Mouse (Mus musculus): ENCODE data around the gene Slc30a1. TPM values are rescaled to one million over a fixed set of nuclear protein-coding genes. Genes with fewer than 3 reads are reported as not detected.

Slc30a1 gene
- polyA plus RNA-seq, 1 experiment from 2014 or later, result 2.1 TPM

DNA sequence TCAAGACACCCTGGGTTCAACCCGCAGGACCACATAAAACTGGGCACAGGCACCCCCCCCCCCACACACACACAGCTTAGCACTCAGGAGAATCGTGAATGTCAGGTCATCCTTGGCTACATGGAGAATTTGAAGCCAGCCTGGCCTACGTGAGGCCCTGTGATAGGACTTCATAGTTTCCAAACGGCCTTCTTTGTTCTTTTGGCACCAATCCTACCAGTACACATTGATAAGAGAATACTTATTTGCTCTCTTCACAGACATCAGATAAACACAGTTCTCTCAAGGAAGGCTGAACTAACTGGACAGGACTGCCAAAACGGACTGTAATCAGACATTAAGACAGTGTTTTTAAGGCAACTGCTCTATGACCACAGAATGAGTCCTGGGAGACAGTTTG is 22.9 kb upstream of the Slc30a1 start:
- Histone ChIP-seq H3K27me3 (ENCODE audit: control insufficient read depth, insufficient read depth, low read length) (no peaks in the 10 kb centered on the region), H3K9ac (ENCODE audit: low read length) (no peak overlapping the region), H3K4me3 (ENCODE audit: low read depth, low read length) (no peak overlapping the region), H3K4me1 (ENCODE audit: control insufficient read depth, insufficient read depth, low read length) (no peaks in the 10 kb centered on the region), H3K9me3 (ENCODE audit: control insufficient read depth, low read length) (no peaks in the 10 kb centered on the region), H3K4me2 (ENCODE audit: low read depth) (no peak overlapping the region), H3K27ac (ENCODE audit: low read depth, low read length) (no peak overlapping the region), H3K36me3 (ENCODE audit: control insufficient read depth, insufficient read depth, low read length) (no peaks in the 10 kb centered on the region)
- WGBS, result 81% methylated on average over 5 of the region's 5 CpGs
- DNase-seq (ENCODE audit: low spot score) (no peak), ATAC-seq (ENCODE audit: insufficient read depth, low FRiP score, low TSS enrichment) (no peak)

DNA sequence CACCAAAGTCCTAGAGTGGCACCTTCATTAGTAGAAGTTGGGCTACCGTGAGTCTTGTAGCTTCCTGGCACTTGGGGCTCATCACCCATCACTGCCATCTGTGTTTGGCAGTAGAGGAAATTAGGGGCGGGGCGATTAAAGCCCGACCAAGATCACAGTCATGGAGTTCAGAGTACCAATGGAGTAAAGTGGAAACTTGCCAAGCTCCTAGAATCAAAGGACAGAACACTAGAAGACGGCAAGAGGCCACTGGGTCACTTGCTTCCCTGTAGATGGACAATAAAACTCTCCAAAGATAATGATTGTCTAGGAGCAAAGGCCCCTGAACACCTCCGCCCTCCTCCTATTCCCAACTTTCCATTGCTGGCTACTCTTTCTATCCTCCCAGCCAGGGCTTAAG is 14.7 kb upstream of the Slc30a1 start:
- H3K9me3 ChIP-seq (ENCODE audit: control insufficient read depth, low read length), result no peaks in the 10 kb centered on the region
- no peak overlapping the region for H3K27ac ChIP-seq (ENCODE audit: low read depth, low read length)
- no peak overlapping the region for H3K9ac ChIP-seq (ENCODE audit: low read length)
- no peaks in the 10 kb centered on the region for H3K36me3 ChIP-seq (ENCODE audit: control insufficient read depth, insufficient read depth, low read length)
- H3K4me3 ChIP-seq (ENCODE audit: low read depth, low read length), result no peak overlapping the region
- 78% methylated on average over 6 of the region's 6 CpGs for WGBS
- H3K4me2 ChIP-seq (ENCODE audit: low read depth), result no peak overlapping the region
- DNase-seq (ENCODE audit: low spot score) (no peak), ATAC-seq (ENCODE audit: insufficient read depth, low FRiP score, low TSS enrichment) (no peak)
- no peaks in the 10 kb centered on the region for H3K4me1 ChIP-seq (ENCODE audit: control insufficient read depth, insufficient read depth, low read length)
- H3K27me3 ChIP-seq (ENCODE audit: control insufficient read depth, insufficient read depth, low read length), result no peaks in the 10 kb centered on the region

DNA sequence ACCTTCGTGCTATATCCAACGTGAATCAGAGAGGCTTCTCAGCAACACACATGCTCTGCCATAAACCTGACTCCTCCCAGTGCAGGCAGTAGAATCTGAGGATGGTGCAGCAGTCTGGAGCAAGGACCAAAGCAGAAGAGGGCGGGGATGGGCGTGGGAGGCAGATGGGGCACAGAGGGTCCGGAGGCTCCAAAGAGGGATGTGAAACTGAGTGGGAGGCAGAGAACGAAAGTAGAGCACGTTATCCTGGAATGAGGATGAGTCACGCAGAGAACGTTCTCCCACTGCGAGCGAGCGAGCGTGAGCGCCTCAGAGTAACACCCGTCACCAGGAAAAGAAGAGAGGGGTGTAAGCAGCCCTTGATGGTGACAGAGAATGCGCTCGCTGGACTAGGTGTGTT is 12.2 kb upstream of the Slc30a1 start:
- Histone ChIP-seq H3K4me2 (ENCODE audit: low read depth) (no peak overlapping the region), H3K4me3 (ENCODE audit: low read depth, low read length) (no peak overlapping the region), H3K9me3 (ENCODE audit: control insufficient read depth, low read length) (no peaks in the 10 kb centered on the region), H3K27me3 (ENCODE audit: control insufficient read depth, insufficient read depth, low read length) (no peaks in the 10 kb centered on the region), H3K36me3 (ENCODE audit: control insufficient read depth, insufficient read depth, low read length) (no peaks in the 10 kb centered on the region), H3K9ac (ENCODE audit: low read length) (no peak overlapping the region), H3K4me1 (ENCODE audit: control insufficient read depth, insufficient read depth, low read length) (no peaks in the 10 kb centered on the region), H3K27ac (ENCODE audit: low read depth, low read length) (no peak overlapping the region)
- ATAC-seq (ENCODE audit: insufficient read depth, low FRiP score, low TSS enrichment) (no peak), DNase-seq (ENCODE audit: low spot score) (no peak)
- WGBS, result 87% methylated on average over 17 of the region's 17 CpGs

DNA sequence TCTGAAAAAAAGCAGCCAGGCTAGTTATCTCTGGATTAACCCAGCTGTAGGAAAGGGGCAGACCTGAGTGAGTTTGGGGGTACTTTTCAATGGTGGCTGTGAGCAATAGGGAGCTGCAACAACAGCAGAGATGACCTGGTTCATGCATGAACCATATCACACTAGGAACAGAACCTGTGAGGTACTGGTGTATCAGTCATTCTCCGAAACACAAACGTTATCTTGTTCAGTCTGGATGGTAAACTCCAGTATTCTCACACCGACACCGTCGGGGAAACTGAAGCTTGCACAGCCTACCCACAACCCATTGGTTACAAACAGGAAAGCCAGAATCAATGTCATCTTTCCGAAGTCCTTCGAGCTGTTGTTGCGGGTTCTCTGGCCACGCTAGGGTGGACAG is 11.7 kb upstream of the Slc30a1 start:
- Histone ChIP-seq H3K9ac (ENCODE audit: low read length) (no peak overlapping the region), H3K4me3 (ENCODE audit: low read depth, low read length) (no peak overlapping the region), H3K4me2 (ENCODE audit: low read depth) (no peak overlapping the region), H3K27ac (ENCODE audit: low read depth, low read length) (no peak overlapping the region), H3K27me3 (ENCODE audit: control insufficient read depth, insufficient read depth, low read length) (no peaks in the 10 kb centered on the region), H3K36me3 (ENCODE audit: control insufficient read depth, insufficient read depth, low read length) (no peaks in the 10 kb centered on the region), H3K9me3 (ENCODE audit: control insufficient read depth, low read length) (no peaks in the 10 kb centered on the region), H3K4me1 (ENCODE audit: control insufficient read depth, insufficient read depth, low read length) (no peaks in the 10 kb centered on the region)
- ATAC-seq (ENCODE audit: insufficient read depth, low FRiP score, low TSS enrichment) (no peak), DNase-seq (ENCODE audit: low spot score) (no peak)
- 93% methylated on average over 9 of the region's 9 CpGs for WGBS

- WGBS, result 78% methylated on average over 12 of the region's 12 CpGs
- no peak for DNase-seq (ENCODE audit: low spot score)
Observed at GRCm38 (mm10) chr1:191896806-191897552, 9.6 kb upstream of the Slc30a1 start.

DNA sequence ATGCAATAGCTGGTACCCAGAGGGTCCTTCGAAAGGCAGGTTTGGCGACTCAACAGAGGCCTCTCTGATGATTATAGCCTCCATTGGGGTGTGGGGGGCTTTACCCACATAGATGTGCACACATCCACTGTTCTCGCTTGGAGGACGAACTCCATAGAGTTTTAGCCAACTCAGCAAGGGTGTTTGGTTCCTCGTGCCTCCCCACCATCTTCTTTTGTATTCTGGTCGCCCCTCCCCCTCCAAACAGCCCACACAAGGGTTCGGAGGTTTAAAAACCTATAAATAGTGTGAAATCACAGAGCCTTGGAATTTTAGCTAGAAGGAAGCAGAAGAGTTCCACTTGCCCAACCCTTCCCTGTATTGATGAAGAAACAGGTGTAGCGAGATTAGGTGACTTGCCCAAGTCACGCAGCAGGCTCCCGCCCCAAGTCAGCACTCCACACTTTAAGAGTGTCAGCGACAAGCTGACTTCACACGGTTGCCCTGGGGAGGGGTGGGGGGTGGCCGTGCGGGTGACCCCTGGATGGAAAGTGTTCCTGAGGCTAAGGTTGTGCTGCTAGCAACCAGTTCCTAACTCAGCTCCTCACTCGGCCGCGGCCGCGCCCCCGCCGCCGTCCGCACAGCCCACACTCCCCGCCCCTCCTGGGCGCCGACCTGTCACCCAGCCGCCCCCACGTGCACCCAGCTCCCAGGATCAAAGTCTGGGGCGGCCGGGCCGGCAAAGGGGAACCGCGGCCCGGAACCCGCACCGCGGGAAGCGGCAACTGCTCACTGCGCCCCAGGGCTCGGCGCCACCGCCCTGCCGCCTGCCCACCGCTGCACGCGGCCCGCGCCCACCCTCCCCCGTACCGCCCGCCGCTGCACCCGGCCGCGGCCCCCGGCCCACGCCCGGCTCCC is 682 bp upstream of the Slc30a1 start:
- peaks cover 10% of the 10 kb centered on the region for H3K4me1 ChIP-seq (ENCODE audit: control insufficient read depth, insufficient read depth, low read length)
- no peaks in the 10 kb centered on the region for H3K36me3 ChIP-seq (ENCODE audit: control insufficient read depth, insufficient read depth, low read length)
- 5% methylated on average over 27 of the region's 58 CpGs for WGBS
- H3K27ac ChIP-seq (ENCODE audit: low read depth, low read length), result no peak overlapping the region
- ATAC-seq (ENCODE audit: insufficient read depth, low FRiP score, low TSS enrichment), result peak; percentile 72
- H3K4me3 ChIP-seq (ENCODE audit: low read depth, low read length), result peak overlapping the region; percentile 85
- H3K27me3 ChIP-seq (ENCODE audit: control insufficient read depth, insufficient read depth, low read length), result no peaks in the 10 kb centered on the region
- DNase-seq (ENCODE audit: low spot score), result no peak
- H3K9ac ChIP-seq (ENCODE audit: low read length), result peak overlapping the region; percentile 71
- H3K9me3 ChIP-seq (ENCODE audit: control insufficient read depth, low read length), result no peaks in the 10 kb centered on the region
- peak overlapping the region; percentile 98 for H3K4me2 ChIP-seq (ENCODE audit: low read depth)

More at GRCm38 (mm10) chr1:191896806-191897552, 9.6 kb upstream of the Slc30a1 start:
- no peak for ATAC-seq (ENCODE audit: insufficient read depth, low FRiP score, low TSS enrichment)
- Histone ChIP-seq H3K36me3 (ENCODE audit: control insufficient read depth, insufficient read depth, low read length) (no peaks in the 10 kb centered on the region), H3K9ac (ENCODE audit: low read length) (no peak overlapping the region), H3K4me3 (ENCODE audit: low read depth, low read length) (no peak overlapping the region), H3K27ac (ENCODE audit: low read depth, low read length) (no peak overlapping the region), H3K9me3 (ENCODE audit: control insufficient read depth, low read length) (no peaks in the 10 kb centered on the region), H3K4me1 (ENCODE audit: control insufficient read depth, insufficient read depth, low read length) (no peaks in the 10 kb centered on the region), H3K4me2 (ENCODE audit: low read depth) (no peak overlapping the region), H3K27me3 (ENCODE audit: control insufficient read depth, insufficient read depth, low read length) (no peaks in the 10 kb centered on the region)

- peak; percentile 64 for DNase-seq (ENCODE audit: low spot score)
- no peaks in the 10 kb centered on the region for H3K9me3 ChIP-seq (ENCODE audit: control insufficient read depth, low read length)
- peaks cover 10% of the 10 kb centered on the region for H3K4me1 ChIP-seq (ENCODE audit: control insufficient read depth, insufficient read depth, low read length)
- peak; percentile 16 for ATAC-seq (ENCODE audit: insufficient read depth, low FRiP score, low TSS enrichment)
- H3K4me2 ChIP-seq (ENCODE audit: low read depth), result peak overlapping the region; percentile 98
- peak overlapping the region; percentile 85 for H3K4me3 ChIP-seq (ENCODE audit: low read depth, low read length)
- H3K36me3 ChIP-seq (ENCODE audit: control insufficient read depth, insufficient read depth, low read length), result no peaks in the 10 kb centered on the region
- no peak overlapping the region for H3K27ac ChIP-seq (ENCODE audit: low read depth, low read length)
- no peaks in the 10 kb centered on the region for H3K27me3 ChIP-seq (ENCODE audit: control insufficient read depth, insufficient read depth, low read length)
- under 1% methylated on average over 31 of the region's 43 CpGs for WGBS
- H3K9ac ChIP-seq (ENCODE audit: low read length), result peak overlapping the region; percentile 77
Observed at GRCm38 (mm10) chr1:191907431-191907810, 854 bp downstream of the Slc30a1 start.

- 95% methylated on average over 15 of the region's 15 CpGs for WGBS
- Histone ChIP-seq H3K9ac (ENCODE audit: low read length) (no peak overlapping the region), H3K4me1 (ENCODE audit: control insufficient read depth, insufficient read depth, low read length) (peaks cover 10% of the 10 kb centered on the region), H3K4me3 (ENCODE audit: low read depth, low read length) (0 out of 2 replicates have a peak overlapping the region, but pooled peaks have one; percentile 9), H3K27ac (ENCODE audit: low read depth, low read length) (no peak overlapping the region), H3K27me3 (ENCODE audit: control insufficient read depth, insufficient read depth, low read length) (no peaks in the 10 kb centered on the region), H3K4me2 (ENCODE audit: low read depth) (peak overlapping the region; percentile 10; the same call in 1 of the 2 replicates), H3K9me3 (ENCODE audit: control insufficient read depth, low read length) (no peaks in the 10 kb centered on the region), H3K36me3 (ENCODE audit: control insufficient read depth, insufficient read depth, low read length) (no peaks in the 10 kb centered on the region)
- DNase-seq (ENCODE audit: low spot score) (no peak), ATAC-seq (ENCODE audit: insufficient read depth, low FRiP score, low TSS enrichment) (no peak)
Observed at GRCm38 (mm10) chr1:191908906-191909305, 2.3 kb downstream of the Slc30a1 start.
